Mouse (Mus musculus): ENCODE measurements at regions not wholly inside any gene's neighbourhood (a gene's known extent, or its start where the extent isn't known, plus 50 kb on each side); places are given as distances from the start of the nearest gene placed in this dataset.

DNA sequence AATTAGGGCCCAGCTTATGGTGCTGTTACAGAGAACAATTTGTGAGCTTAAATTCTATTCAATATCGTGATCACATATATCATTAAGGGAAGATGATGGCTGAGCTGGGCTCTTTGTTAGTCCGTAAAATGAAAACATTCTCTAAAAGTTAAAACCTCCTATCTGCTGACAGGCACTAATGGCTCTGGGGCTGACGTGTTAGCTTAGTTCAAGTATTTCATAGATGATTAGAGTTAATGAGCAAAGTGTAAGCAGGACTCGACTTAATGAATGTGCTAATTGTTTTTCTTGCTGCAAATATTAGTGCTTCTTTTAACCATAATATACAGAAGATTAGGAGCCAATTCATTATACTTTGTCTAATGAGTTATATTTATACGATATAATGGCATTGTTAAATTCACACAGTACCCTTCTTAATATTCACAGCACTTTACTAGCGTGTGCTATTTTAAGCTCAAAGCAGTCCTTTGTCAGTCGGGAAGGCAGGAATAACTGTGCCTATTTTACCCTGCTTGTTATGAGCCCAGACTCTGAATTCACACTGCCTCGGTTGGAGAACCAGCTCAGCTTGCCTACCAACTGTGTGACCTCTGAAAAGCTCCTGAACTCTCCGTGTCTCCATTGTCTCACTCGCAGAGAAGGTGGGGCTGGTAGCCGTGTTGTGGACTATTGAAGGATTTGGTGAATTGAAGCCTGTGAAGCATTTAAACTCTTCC, 50.6 kb upstream of the 4933402D24Rik start:
- Histone ChIP-seq H3K4me3 (no peak overlapping the region), H3K27me3 (no peaks in the 10 kb centered on the region), H3K36me3 (no peaks in the 10 kb centered on the region), H3K9ac (no peak overlapping the region), H3K4me1 (0 out of 2 replicates have a peak, but pooled peaks cover 3% of the 10 kb centered on the region), H3K27ac (0 out of 2 replicates have a peak overlapping the region, but pooled peaks have one; percentile 27), H3K9me3 (no peaks in the 10 kb centered on the region), H3K4me2 (no peak overlapping the region)
- WGBS = 42% methylated on average over 11 of the region's 11 CpGs
- ATAC-seq (ENCODE audit: insufficient number of reproducible peaks, low FRiP score, low TSS enrichment, low read depth) = no peak
